Mouse (Mus musculus) heart, postnatal 14 days (tissue): ENCODE results near the gene Zcchc7. TPM values are rescaled to one million over a fixed set of nuclear protein-coding genes. Genes with fewer than 3 reads are reported as not detected.

ENCODE experiments used
- microRNA-seq, 2 experiments: library from miRNA; unstranded; fragments of <30 nt; microRNA quantifications; one replicate each; pipeline ENCODE4 v1.2.0; 2021 to 2022
- total RNA-seq, 2 experiments: library from RNA; stranded (reverse); gene quantifications; 2 replicates each; pipeline ENCODE4 v1.2.3; 2021

Gene Zcchc7
- total RNA-seq, 2 experiments from 2014 or later, result 18.6 to 22.0 TPM

Small RNAs within 50 kb of the gene (microRNA-seq; reads per million reads assigned to microRNA genes)
- 0 reads per million in 2 experiments for gene Gm22639

Other genes starting within 250 kb of the Zcchc7 start
- gene Pax5, start 45.4 kb upstream of the Zcchc7 start, total RNA-seq, result under 1 TPM; 0.71 to 0.76 TPM
- gene Grhpr, start 225.5 kb downstream of the Zcchc7 start, total RNA-seq, result 10 to 100 TPM; 34.5 to 40.1 TPM